Mouse (Mus musculus) heart, embryonic 12.5 days (tissue): ENCODE measurements around the gene Sept12. TPM values are rescaled to one million over a fixed set of nuclear protein-coding genes. Genes with fewer than 3 reads are reported as not detected.

Experiments
- ATAC-seq: fragments of 200-750 bp; cut with Nextera tagmentation; 2 replicates; pipeline ENCODE4 v1.8.0; 2017; ENCODE audit warnings: moderate TSS enrichment, moderate library complexity; ENCODE audit not compliant: insufficient number of reproducible peaks, low FRiP score
- H3K27ac ChIP-seq: fragments of 300-500 bp; sonication (generic); 2 replicates; pipeline ENCODE4 v1.5.1; 2016; ENCODE audit warnings: mild to moderate bottlenecking, moderate library complexity; ENCODE audit not compliant: poor library complexity, severe bottlenecking
- H3K27me3 ChIP-seq: fragments of 300-500 bp; sonication (generic); replicated peaks from 2 replicates; pipeline ENCODE4 v1.6.1; 2016; ENCODE audit warnings: mild to moderate bottlenecking, moderate library complexity
- H3K36me3 ChIP-seq: fragments of 300-500 bp; sonication (generic); 2 replicates; pipeline ENCODE4 v1.6.1; 2016; ENCODE audit warnings: mild to moderate bottlenecking, moderate library complexity
- H3K4me1 ChIP-seq: fragments of 300-500 bp; sonication (generic); replicated peaks from 2 replicates; pipeline ENCODE4 v1.6.1; 2016; ENCODE audit warnings: mild to moderate bottlenecking
- H3K4me2 ChIP-seq: fragments of 300-500 bp; sonication (generic); 2 replicates; pipeline ENCODE4 v1.6.1; 2016; ENCODE audit warnings: mild to moderate bottlenecking, moderate library complexity
- H3K4me3 ChIP-seq: fragments of 300-500 bp; sonication (generic); 2 replicates; pipeline ENCODE4 v1.5.1; 2016; ENCODE audit warnings: mild to moderate bottlenecking
- H3K9ac ChIP-seq: fragments of 300-500 bp; sonication (generic); 2 replicates; pipeline ENCODE4 v1.6.1; 2016; ENCODE audit warnings: mild to moderate bottlenecking, moderate library complexity
- H3K9me3 ChIP-seq: fragments of 300-500 bp; sonication (generic); replicated peaks from 2 replicates; pipeline ENCODE4 v1.6.1; 2016; ENCODE audit warnings: mild to moderate bottlenecking, moderate library complexity
- whole genome bisulfite sequencing: fragments of 180-500 bp; shearing (Covaris S2); methylation state at CpG from one replicate; pipeline ENCODE4 v1.1.7; 2016; 5-methylcytosine and 5-hydroxymethylcytosine counted together
- polyA plus RNA-seq: library from polyadenylated mRNA; unstranded; fragments of >200 nt; fragmentation: Nextera tagmentation; extraction: Ambion mirVana; gene quantifications from 2 replicates; pipeline ENCODE4 v1.2.1, GENCODE M21; 2016

Sept12 gene
- polyA plus RNA-seq, 1 experiment from 2014 or later = not detected

DNA sequence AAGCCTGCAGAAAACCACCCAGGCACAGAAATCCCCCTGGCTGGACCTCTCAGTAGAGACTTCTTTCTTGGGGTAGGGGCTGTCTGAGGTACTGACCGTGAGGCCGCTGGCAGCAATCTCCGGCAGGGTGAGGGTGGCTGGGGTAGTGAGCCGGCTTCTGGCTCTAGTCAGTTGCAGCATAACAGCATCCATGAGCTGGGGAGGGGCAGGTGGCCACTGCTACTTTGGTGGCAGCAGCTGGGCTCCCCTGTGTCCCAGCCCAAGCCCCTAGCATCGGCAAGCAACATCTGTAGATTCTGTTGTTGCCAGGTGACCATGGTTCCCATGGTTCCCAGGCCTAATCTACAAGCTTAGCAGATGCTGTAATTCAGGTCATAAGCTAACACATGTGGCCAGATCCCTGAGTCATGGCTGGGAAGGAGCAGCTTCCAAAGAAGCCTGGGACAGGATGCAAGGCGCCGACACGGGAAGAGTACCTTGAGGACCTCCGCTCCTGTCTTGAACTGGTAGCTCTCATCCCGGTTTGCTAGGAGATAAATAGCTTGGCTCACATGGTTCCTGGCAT lies 12.8 kb upstream of the Sept12 start:
- no peak for ATAC-seq
- H3K27ac ChIP-seq = no peak overlapping the region
- H3K4me3 ChIP-seq = no peak overlapping the region
- peaks cover 25% of the 10 kb centered on the region for H3K36me3 ChIP-seq
- no peak overlapping the region for H3K4me2 ChIP-seq
- H3K4me1 ChIP-seq = peaks cover 26% of the 10 kb centered on the region
- H3K9me3 ChIP-seq = no peaks in the 10 kb centered on the region
- H3K27me3 ChIP-seq = no peaks in the 10 kb centered on the region
- 83% methylated on average over 10 of the region's 10 CpGs for WGBS
- no peak overlapping the region for H3K9ac ChIP-seq

DNA sequence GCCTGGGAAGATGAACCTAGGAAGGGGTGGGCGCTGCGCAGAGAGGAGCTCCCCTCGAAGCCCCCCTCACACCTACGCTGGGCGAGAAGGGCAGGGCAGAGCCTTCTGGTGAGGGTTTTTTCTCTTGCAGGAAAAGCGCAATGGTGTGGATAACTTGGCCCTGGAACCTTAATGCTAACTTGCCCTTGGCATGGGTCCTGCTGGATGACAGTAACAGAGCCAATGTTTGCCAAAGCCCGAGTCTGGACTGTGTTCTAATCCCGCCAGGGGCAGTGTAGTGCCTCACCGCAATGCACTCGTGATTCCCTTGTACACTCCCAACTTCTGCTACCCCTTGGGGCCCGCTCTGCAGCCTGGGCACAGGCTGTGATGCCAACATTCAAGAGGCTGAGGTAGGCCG lies 10.4 kb upstream of the Sept12 start:
- Histone ChIP-seq H3K9ac (no peak overlapping the region), H3K4me1 (peaks cover 26% of the 10 kb centered on the region), H3K36me3 (peaks cover 14% of the 10 kb centered on the region), H3K27ac (no peak overlapping the region), H3K4me3 (no peak overlapping the region), H3K4me2 (no peak overlapping the region), H3K27me3 (no peaks in the 10 kb centered on the region), H3K9me3 (no peaks in the 10 kb centered on the region)
- no peak for ATAC-seq
- 81% methylated on average over 12 of the region's 12 CpGs for WGBS

DNA sequence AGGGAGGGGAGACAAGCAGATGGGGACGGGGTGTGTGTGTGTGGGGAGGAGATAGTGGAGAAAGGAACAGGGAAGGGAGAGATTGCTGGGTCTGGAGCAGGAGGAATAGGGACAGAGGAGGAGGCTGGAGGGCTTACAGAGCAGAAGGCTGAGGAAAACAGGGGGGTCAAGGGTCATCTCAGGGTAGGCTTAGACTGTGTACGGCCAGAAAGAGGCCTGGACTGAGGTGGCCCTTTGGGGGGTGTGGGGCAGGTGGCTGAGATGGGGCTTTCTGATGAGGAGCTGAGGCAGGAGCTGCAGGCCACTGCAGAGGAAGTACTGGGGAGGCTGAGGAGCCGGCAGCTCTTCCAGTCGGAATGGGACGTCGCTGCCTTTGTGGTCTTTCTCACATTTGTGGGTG lies 9.8 kb upstream of the Sept12 start:
- H3K4me3 ChIP-seq = no peak overlapping the region

DNA sequence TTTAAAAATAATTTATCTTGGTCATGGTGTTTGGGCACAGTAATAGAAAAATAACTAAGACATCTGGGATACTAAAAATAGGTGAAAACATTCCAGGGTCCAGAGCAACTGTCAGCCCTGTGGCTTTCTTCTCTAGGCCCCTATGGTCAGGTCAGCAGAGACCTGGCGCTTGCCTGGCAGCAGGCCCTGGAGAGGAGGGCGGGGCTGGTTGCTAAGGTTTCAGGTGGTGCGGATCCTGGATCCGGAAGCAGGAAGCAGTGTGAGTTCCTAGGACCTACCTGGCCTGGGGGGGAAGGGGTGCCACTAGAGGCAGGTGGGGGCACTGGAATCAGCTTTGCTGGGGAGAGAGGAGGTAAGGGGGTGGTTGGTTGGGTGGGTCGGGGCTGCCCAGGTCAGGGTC lies 9.4 kb upstream of the Sept12 start, which contains the start of gene Smim22:
Gene Smim22, plus strand, starts transcription at position 222 of the 400 bp plus-strand sequence.
- Histone ChIP-seq H3K27ac (no peak within 1 kb of the TSS), H3K27me3 (no peaks in the 10 kb centered on the region), H3K4me1 (peaks cover 16% of the 10 kb centered on the region), H3K9me3 (0 out of 2 replicates have a peak, but pooled peaks cover 3% of the 10 kb centered on the region), H3K4me3 (no peak within 1 kb of the TSS), H3K4me2 (no peak within 1 kb of the TSS), H3K9ac (no peak within 1 kb of the TSS; the same call in 1 of the 2 replicates), H3K36me3 (peaks cover 14% of the 10 kb centered on the region)
- ATAC-seq = no peak
- WGBS = 37% methylated on average over 5 of the region's 5 CpGs

More for the DNA sequence above, 9.8 kb upstream of the Sept12 start:
- Histone ChIP-seq H3K9ac (no peak overlapping the region; the same call in 1 of the 2 replicates), H3K4me2 (no peak overlapping the region), H3K36me3 (peaks cover 14% of the 10 kb centered on the region), H3K27ac (no peak overlapping the region), H3K9me3 (no peaks in the 10 kb centered on the region), H3K27me3 (no peaks in the 10 kb centered on the region), H3K4me1 (peaks cover 20% of the 10 kb centered on the region)
- no peak for ATAC-seq
- WGBS = 47% methylated on average over 5 of the region's 6 CpGs

DNA sequence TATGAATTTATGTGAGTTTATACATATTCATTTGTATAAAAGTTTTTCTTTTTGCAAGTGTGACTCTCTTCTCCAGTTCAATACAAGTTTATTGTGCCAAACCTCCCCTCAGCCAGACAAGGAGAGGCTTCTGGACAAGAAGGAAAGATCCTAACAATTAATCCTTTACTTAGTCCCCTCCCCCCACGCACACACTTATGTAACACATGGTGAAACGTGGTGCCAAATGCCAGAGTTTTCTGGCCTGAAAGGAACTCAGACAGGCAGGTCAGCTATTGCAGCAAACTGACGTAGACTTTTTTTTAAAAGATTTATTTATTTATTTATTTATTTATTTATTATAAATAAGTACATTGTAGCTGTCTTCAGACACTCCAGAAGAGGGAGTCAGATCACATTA lies 3.0 kb upstream of the Sept12 start:
- no peaks in the 10 kb centered on the region for H3K36me3 ChIP-seq
- H3K4me3 ChIP-seq = no peak overlapping the region
- WGBS = 70% methylated on average over 3 of the region's 3 CpGs
- H3K4me2 ChIP-seq = no peak overlapping the region
- no peak overlapping the region for H3K9ac ChIP-seq
- no peaks in the 10 kb centered on the region for H3K27me3 ChIP-seq
- 0 out of 2 replicates have a peak, but pooled peaks cover 3% of the 10 kb centered on the region for H3K9me3 ChIP-seq
- peaks cover 6% of the 10 kb centered on the region; the same call in 1 of the 2 replicates for H3K4me1 ChIP-seq
- ATAC-seq = no peak
- H3K27ac ChIP-seq = no peak overlapping the region

DNA sequence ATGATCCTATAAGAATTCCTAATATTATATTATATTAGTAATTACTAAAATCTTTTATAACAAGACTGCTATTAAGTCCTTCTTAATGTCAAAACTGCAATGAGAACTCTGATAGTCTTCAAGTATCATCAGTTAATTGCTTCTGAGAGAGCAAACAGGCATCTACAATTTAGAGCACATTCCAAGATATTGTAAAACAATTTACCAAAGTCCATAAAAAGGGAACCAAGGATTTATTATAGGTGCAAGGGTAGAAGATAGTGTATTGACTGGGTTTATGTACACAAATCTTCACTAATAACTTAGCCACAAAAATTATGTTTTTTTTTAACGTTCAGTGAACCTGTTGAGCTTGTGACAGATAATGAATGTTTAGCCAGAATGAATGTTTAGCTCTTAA lies 1.3 kb upstream of the Sept12 start:
- Histone ChIP-seq H3K4me2 (no peak overlapping the region), H3K36me3 (no peaks in the 10 kb centered on the region), H3K4me1 (peaks cover 6% of the 10 kb centered on the region; the same call in 1 of the 2 replicates), H3K9me3 (0 out of 2 replicates have a peak, but pooled peaks cover 3% of the 10 kb centered on the region), H3K9ac (no peak overlapping the region), H3K27me3 (no peaks in the 10 kb centered on the region), H3K4me3 (no peak overlapping the region), H3K27ac (no peak overlapping the region)
- WGBS = 71% methylated on average over 1 of the region's 1 CpGs
- no peak for ATAC-seq

DNA sequence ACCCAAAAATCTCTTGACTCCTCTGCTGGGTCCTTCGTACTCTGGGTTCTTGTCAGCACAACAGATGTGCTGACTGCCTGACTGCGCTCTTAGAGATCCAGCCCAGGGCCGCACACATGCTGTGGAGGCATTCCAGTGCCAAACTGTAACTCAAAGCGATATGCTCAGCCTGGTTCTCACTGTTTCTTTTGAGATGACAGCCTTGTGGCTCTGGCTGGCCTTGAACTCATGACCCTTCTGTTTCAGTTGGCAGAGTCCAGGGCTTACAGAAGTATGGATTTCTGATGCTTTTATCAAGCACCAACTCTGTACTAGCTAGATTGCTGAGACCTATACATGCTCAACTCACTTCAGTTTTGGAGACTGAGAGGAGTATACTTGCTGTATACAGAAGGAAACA lies 4.4 kb downstream of the Sept12 start:
- Histone ChIP-seq H3K9ac (no peak overlapping the region), H3K4me3 (no peak overlapping the region), H3K4me1 (peaks cover 6% of the 10 kb centered on the region; the same call in 1 of the 2 replicates), H3K27ac (no peak overlapping the region), H3K9me3 (no peaks in the 10 kb centered on the region), H3K36me3 (no peaks in the 10 kb centered on the region), H3K4me2 (no peak overlapping the region), H3K27me3 (no peaks in the 10 kb centered on the region)
- ATAC-seq = no peak
- 72% methylated on average over 4 of the region's 4 CpGs for WGBS

DNA sequence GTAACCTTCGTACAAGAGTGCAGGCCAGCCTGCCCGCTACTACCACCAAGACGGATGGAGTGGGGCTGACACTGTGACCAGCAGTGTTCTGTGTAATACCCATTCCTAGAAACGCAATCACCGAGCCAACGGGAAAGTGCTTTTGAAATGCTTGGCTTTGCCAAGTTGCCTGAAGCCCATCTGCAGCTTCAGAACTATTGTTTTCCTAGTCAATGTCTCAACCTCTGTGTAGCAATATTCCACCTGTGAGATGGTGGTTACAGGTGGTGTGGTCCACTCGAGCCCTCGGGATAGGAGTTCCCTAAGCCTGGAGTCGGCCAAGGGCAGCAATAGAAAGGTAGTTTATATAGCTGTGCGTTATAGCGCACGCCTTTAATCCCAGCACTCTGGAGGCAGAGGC lies 12.9 kb downstream of the Sept12 start:
- H3K4me3 ChIP-seq = no peak overlapping the region
- H3K9me3 ChIP-seq = no peaks in the 10 kb centered on the region
- WGBS = 88% methylated on average over 12 of the region's 12 CpGs
- H3K4me1 ChIP-seq = 0 out of 2 replicates have a peak, but pooled peaks cover under 1% of the 10 kb centered on the region
- H3K27me3 ChIP-seq = no peaks in the 10 kb centered on the region
- H3K4me2 ChIP-seq = no peak overlapping the region
- no peak for ATAC-seq
- no peak overlapping the region for H3K9ac ChIP-seq
- no peaks in the 10 kb centered on the region for H3K36me3 ChIP-seq
- H3K27ac ChIP-seq = no peak overlapping the region

DNA sequence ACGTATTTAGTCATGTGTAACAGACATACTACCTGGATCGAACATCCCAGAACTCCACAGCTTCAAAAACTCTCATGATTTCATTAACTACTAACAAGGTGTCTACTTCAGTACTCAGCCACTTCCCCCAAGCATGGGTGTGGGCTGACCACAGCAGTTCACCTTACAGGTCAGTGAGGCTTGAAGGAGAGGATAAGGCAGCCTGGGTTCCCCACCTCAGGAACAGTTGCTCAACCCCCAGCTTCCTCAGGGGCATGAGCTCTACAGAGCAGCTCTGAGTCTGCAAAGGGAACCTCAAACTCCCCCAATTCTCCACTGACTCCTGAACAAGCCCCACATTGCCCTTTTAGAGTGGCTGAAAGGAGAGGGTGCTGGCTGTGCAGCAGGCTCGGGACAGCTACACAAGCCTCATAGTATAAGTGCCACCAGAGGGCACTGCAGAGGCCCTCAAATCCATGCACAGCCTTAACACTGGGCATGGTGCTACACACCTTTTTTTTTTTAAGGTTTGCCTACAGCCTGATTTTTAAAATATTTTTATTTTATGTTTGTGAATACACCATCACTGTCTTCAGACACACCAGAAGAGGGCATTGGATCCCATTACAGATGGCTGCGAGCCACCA lies 17.8 kb downstream of the Sept12 start:
- Histone ChIP-seq H3K27me3 (no peaks in the 10 kb centered on the region), H3K27ac (no peak overlapping the region), H3K9me3 (no peaks in the 10 kb centered on the region), H3K4me2 (no peak overlapping the region), H3K4me3 (no peak overlapping the region), H3K9ac (no peak overlapping the region), H3K36me3 (no peaks in the 10 kb centered on the region), H3K4me1 (peaks cover 18% of the 10 kb centered on the region)
- no peak for ATAC-seq
- 65% methylated on average over 4 of the region's 4 CpGs for WGBS

DNA sequence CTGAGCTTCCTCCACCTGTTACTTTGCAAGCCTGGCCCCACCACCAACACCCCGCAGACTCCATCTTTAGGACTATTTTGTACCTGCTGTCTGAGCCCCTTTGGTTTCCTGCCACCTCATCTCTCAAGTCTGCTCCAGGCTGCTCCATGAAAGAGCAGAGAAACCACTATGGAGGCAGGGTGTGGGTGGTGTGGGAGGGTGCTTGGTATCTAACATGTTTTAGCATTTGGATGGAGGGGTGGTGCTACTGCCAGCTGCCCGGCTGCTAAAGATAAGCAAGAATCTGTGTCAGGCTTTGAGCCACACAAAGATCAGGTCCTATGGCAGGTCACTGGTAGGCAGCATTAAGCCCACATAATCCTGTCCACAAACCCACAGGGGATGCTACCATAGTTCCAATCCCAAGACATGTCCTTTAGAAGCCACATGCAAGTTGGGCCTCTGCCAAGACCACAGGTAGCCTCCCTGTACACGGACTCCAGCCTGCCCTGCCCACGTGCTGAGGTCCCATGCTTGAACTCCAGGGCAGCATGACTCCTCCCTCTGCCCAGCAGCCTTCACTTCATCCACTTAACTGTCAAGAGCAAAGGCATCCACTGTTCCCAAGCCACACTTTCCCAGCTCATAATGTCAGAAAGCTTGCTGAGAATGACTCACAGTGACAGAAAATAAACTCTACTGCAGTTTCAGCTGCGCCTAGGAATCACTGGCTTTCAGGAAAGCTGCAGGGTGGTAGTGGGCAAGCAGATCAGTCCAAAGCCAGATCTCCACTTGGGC lies 19.2 kb downstream of the Sept12 start:
- Histone ChIP-seq H3K4me1 (peaks cover 18% of the 10 kb centered on the region), H3K4me2 (no peak overlapping the region; the same call in 1 of the 2 replicates), H3K27ac (peak overlapping the region; percentile 75), H3K36me3 (no peaks in the 10 kb centered on the region), H3K9me3 (no peaks in the 10 kb centered on the region), H3K4me3 (no peak overlapping the region), H3K27me3 (no peaks in the 10 kb centered on the region), H3K9ac (no peak overlapping the region)
- ATAC-seq = peak; percentile 70; the same call in 1 of the 2 replicates
- 31% methylated on average over 5 of the region's 5 CpGs for WGBS

DNA sequence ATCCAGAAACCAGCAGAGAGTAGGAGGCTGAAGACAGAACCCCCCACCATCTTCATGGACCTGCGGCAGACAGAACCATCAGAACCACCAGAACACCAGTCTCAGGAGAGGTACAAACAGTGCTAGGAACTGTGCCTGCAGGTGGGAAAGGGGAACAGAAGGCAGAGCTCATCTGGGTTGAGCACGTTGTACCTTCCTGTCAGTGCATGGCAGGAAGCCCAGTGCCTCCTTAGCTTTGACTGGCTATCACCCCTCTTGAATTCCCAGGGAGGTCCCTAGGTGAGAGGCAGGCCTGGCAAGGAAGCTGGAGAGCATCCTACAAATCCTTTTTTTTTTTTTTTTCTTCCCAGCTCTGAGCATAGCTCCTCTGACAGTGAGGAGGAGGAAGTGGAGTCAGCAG lies 21.5 kb downstream of the Sept12 start:
- Histone ChIP-seq H3K4me3 (no peak overlapping the region), H3K4me2 (no peak overlapping the region), H3K4me1 (peaks cover 26% of the 10 kb centered on the region), H3K9me3 (no peaks in the 10 kb centered on the region), H3K9ac (no peak overlapping the region), H3K27me3 (no peaks in the 10 kb centered on the region), H3K27ac (no peak overlapping the region), H3K36me3 (no peaks in the 10 kb centered on the region)
- WGBS = 57% methylated on average over 2 of the region's 2 CpGs
- no peak for ATAC-seq
